Mouse (Mus musculus): ENCODE results near the gene Vmn2r44. TPM values are rescaled to one million over a fixed set of nuclear protein-coding genes. Genes with fewer than 3 reads are reported as not detected.
"Not testable (repeated sequence)": the region's sequence is repeated elsewhere in the genome, so short reads cannot be mapped to it uniquely, and the experiment has no call there.

Vmn2r44 gene
- not detected in 2 replicates for total RNA-seq (2014; fragmentation: Nextera tagmentation)
- not detected in 2 replicates for total RNA-seq (2017)

GRCm38 (mm10) chr7:8383233-8383632 lies at the start of gene Vmn2r44:
Vmn2r44 (minus strand) TSS chr7:8383333.
- not testable (repeated sequence) for ATAC-seq (replicated peaks; ENCODE audit: poor library complexity, severe bottlenecking)

DNA sequence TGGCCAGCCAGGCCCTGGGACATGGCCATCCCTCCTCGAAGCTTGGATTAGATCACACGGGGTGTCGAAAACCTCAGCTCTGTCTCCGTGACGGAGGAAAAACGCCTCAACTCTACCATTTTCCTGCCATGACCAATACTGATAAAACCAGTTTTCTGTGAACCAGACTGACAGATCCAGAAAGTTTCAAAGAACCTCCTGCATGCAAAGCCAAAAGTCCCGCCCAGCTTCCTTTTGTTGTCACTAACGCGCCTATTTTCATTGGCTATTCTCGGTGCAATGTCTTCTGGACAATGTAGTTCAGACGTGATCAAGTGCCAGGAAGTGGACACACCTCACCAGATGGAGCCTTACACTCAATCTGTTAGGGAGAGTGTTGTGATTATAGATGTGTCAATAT lies 25.3 kb downstream of the Vmn2r44 start:
- ATAC-seq (replicated peaks; ENCODE audit: poor library complexity, severe bottlenecking): not testable (repeated sequence)

Other genes with a start within 250 kb of the Vmn2r44 start
- gene Vmn2r41, start 221.7 kb downstream of the Vmn2r44 start, total RNA-seq (2014; fragmentation: Nextera tagmentation): not detected in 2 replicates
- not detected in 2 replicates for gene Vmn2r41, start 221.7 kb downstream of the Vmn2r44 start, total RNA-seq (2017)
- not detected in 2 replicates for gene Vmn2r42, start 183.0 kb downstream of the Vmn2r44 start, total RNA-seq (2014; fragmentation: Nextera tagmentation)
- not detected in 2 replicates for gene Vmn2r42, start 183.0 kb downstream of the Vmn2r44 start, total RNA-seq (2017)
- gene Vmn2r43, start 122.7 kb downstream of the Vmn2r44 start, total RNA-seq (2014; fragmentation: Nextera tagmentation): not detected in 2 replicates
- gene Vmn2r43, start 122.7 kb downstream of the Vmn2r44 start, total RNA-seq (2017): not detected in 2 replicates
- gene Vmn2r45, start 105.7 kb upstream of the Vmn2r44 start, total RNA-seq (2014; fragmentation: Nextera tagmentation): not detected in 2 replicates
- not detected in 2 replicates for gene Vmn2r45, start 105.7 kb upstream of the Vmn2r44 start, total RNA-seq (2017)

Measured in granulocyte monocyte progenitor cell, adult 5-6 weeks (primary cell).